Mouse (Mus musculus): ENCODE measurements at regions not wholly inside any gene's neighbourhood (a gene's known extent, or its start where the extent isn't known, plus 50 kb on each side); places are given as distances from the start of the nearest gene placed in this dataset.

DNA sequence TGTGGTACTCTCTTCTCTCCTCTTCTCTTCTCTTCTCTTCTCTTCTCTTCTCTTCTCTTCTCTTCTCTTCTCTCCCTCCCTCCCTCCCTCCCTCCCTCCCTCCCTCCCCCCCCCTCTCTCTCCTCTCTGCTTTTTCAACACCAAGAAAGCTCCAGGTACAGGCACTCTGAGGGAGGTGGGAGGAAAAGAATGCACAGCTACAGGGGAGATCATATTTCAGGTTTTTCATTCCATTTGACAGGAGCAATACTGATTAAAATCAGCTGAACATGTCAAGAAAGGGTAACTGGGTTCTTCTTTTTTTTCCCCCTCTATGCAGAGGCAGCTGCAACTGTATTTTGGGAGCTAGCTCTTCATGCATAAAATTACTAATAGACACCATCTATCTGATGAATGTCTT lies 368.8 kb upstream of the Rack1 start:
- no peak for DNase-seq

GRCm38 (mm10) chr11:48427423-48427822 lies 372.7 kb upstream of the Rack1 start:
- DNase-seq = no peak

- no peak for DNase-seq
Observed at GRCm38 (mm10) chr11:48426446-48426845, 373.7 kb upstream of the Rack1 start.

DNA sequence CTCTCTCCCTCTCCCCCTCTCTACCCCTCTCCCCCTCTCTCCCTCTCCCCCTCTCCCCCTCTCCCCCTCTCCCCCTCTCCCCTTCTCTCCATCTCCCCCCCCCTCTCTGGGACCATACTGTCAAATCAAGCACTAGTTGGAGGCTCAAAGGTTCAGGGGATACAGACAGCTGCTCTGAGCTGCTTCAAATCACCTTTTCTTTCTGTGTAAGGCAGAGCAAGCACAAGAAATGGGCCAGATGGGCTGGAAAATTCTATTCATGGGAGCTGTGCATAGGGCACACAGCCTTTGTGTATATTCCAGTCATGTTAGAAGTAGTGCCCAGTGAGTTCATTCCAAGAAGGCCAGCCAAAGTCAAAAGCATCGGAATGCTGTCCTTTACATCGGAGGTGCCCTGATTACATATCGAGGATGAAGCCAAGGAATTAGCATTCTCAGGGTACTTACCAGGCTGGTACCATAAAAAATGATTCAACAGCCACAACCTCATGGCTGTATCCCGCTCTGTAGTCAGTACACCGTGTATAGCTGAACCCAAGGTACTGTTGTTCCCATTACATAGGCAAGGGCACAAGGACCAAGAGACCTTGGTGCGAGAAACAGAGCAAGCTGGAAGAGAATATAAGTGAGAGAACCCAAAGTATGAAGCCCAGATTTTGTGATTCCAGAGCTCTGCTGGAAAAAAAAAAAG lies 381.9 kb upstream of the Rack1 start:
- DNase-seq = no peak

GRCm38 (mm10) chr11:48417615-48418014 lies 382.5 kb upstream of the Rack1 start:
- no peak for DNase-seq

GRCm38 (mm10) chr11:48398032-48398431 lies 402.1 kb upstream of the Rack1 start:
- peak; percentile 65 for DNase-seq

DNA sequence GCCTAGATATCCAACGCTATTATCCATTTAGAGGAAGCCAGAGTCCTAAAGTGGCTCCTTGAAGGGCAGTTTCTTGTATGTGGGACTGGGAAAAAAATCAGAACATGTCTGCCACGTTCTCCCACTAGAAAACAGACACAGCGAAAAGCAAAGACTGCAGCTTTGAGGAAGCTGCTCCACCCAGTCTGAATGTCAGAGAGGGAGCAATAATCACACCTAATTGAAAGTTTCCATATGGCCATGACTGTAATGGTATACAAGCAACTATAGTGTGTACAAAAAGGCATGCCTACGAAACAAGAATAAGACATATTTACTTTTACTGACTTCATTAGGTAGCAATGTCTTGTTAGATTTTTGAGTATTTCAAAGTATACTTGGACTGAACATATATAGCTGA lies 392.7 kb upstream of the Sgcd start:
- DNase-seq = no peak

- DNase-seq = no peak
Observed at GRCm38 (mm10) chr11:48378044-48378443, 389.3 kb upstream of the Sgcd start.

- no peak for DNase-seq
Observed at GRCm38 (mm10) chr11:48377269-48377668, 388.5 kb upstream of the Sgcd start.

GRCm38 (mm10) chr11:48351349-48352023 lies 362.7 kb upstream of the Sgcd start:
- DNase-seq = no peak

DNA sequence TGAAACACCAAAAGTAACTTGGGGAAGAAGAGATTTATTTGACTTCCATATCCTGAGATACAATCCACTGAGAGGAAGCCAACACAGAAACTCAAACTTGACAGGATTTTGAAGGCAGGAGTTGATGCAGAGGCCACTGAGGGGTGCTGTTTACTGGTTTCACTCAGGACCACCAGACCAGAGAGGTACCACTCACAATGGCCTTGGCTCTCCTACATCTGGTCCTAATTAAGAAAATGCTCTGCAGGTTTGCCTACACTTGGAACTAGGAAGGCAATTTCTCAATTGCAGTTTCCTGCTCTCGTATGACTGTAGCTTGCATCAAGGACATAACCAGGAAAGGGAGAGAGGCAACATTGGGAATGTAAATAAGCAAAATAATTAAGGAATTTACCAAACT lies 325.7 kb upstream of the Sgcd start:
- no peak for DNase-seq

- no peak for DNase-seq
Observed at GRCm38 (mm10) chr11:48295370-48295769, 306.6 kb upstream of the Sgcd start.

DNA sequence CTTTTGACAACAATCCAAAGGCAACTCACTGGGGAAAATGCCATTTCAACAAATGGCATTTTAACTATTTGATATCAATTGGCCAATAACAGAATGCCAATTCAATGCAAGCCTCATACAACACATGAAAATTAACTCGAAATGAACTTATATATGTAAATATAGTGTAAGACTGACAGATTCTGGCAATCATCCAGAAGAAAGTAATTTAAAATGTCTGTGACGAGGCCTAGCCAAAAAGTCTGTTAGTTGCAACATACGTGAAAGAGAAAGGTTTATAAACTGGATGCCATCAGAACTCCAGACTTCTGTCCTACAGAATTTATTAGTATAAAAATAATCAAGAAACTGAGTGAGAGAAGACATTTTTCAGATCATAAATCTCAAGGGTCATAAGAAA lies 273.7 kb upstream of the Sgcd start:
- DNase-seq = no peak

GRCm38 (mm10) chr11:48261089-48261488 lies 272.3 kb upstream of the Sgcd start:
- DNase-seq = no peak

- no peak for DNase-seq
Observed at GRCm38 (mm10) chr11:48250678-48251317, 262.0 kb upstream of the Sgcd start.

DNA sequence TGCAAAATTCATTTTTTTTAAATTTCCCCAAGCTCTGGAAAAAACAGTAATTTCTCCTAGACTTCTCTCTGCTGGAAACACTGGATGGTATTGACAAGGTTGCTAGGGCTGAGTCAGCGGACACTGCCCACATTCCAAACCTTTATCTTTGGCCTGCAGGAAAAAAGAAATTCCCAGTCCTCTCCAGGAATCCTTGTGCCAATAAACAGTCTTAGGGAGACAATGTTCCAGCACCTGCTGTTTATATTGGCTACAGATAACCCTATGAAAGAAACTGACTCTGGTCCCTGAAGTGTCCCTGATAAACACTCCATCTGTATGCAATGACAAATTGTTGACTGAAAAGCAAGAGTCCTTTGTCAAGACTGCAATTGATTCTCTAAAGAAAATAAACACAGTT lies 260.5 kb upstream of the Sgcd start:
- peak; percentile 62 for DNase-seq

DNA sequence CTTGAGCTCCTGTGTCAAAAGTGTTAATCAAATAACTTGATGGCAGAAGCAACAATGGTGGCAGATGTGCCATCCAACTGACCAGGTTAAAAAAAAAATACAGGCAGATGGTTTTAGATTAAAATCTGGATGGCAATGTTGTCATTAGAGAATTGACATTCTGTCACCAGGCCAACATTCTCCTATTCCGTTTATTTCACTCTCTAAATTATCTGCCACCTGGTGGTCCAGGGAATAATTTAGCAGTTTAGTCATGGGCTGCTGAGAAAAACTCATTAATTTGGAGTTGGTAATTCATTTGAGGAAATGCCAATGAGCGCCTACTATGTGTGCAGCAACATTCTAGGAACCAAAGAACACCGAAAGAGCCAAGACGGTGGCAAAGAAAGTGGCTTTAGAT lies 232.4 kb upstream of the Sgcd start:
- no peak for DNase-seq

GRCm38 (mm10) chr11:48219157-48219556 lies 230.4 kb upstream of the Sgcd start:
- no peak for DNase-seq

- DNase-seq = no peak
Observed at GRCm38 (mm10) chr11:48216762-48217161, 228.0 kb upstream of the Sgcd start.

GRCm38 (mm10) chr11:48186604-48187003 lies 197.8 kb upstream of the Sgcd start:
- no peak for DNase-seq

DNA sequence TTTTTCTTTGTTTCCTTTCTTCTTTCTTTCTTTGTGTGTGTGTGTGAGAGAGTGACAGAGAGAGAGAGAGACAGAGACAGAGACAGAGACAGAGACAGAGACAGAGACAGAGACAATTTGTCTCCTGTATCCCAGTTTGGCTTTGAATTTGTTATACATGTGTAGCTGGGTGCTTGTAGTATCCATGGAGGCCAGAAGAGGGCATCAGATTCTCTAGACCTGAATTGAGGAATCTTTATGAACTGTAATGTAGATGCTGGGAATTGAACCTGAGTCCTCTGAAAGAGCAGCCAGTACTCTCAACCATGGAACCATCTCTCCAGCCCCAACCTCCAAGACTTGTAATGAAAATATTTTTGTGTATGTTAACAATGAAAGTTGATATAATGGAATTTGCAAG lies 190.2 kb upstream of the Sgcd start:
- DNase-seq = peak; percentile 42

DNA sequence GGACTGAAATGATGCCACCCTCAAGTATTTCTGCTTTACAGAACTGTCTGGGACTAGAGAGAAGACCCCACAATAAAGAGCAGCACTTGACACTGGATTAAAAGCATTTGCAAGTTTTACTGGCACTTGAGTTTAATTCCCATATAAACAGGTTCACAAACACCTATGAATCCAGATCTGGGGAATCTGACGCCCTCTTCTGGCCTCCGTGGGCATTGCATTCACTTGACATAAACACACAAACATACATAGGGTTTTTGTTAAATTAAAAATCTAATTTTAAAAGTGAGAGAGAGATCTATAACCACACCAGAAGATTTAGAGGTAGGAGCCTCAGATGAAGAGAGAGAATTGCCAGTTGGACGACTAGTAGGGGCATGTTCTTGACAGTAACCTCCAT lies 189.4 kb upstream of the Sgcd start:
- no peak for DNase-seq

- DNase-seq = no peak
Observed at GRCm38 (mm10) chr11:48176451-48176850, 187.7 kb upstream of the Sgcd start.

- no peak for DNase-seq
Observed at GRCm38 (mm10) chr11:48152219-48152618, 163.4 kb upstream of the Sgcd start.
